Mouse (Mus musculus): ENCODE measurements around the gene A330070K13Rik. TPM values are rescaled to one million over a fixed set of nuclear protein-coding genes. Genes with fewer than 3 reads are reported as not detected.

Gene A330070K13Rik
- total RNA-seq, 1 experiment from 2014 or later, result not detected

GRCm38 (mm10) chr5:130335462-130335861 is 49.0 kb downstream of the A330070K13Rik start:
- no peak for ATAC-seq (replicated peaks in 1 of 2; ENCODE audit: insufficient read depth in 1 of 2, low FRiP score in 2 of 2, low TSS enrichment in 1 of 2, low read depth in 1 of 2, poor library complexity in 2 of 2, severe bottlenecking in 2 of 2)

- no peak for ATAC-seq (replicated peaks in 1 of 2; ENCODE audit: insufficient read depth in 1 of 2, low FRiP score in 2 of 2, low TSS enrichment in 1 of 2, low read depth in 1 of 2, poor library complexity in 2 of 2, severe bottlenecking in 2 of 2)
Measured at GRCm38 (mm10) chr5:130333971-130334370, 50.5 kb downstream of the A330070K13Rik start.

- ATAC-seq (replicated peaks in 1 of 2; ENCODE audit: insufficient read depth in 1 of 2, low FRiP score in 2 of 2, low TSS enrichment in 1 of 2, low read depth in 1 of 2, poor library complexity in 2 of 2, severe bottlenecking in 2 of 2), result no peak
Measured at GRCm38 (mm10) chr5:130333566-130333965, 50.9 kb downstream of the A330070K13Rik start.

- no peak for ATAC-seq (replicated peaks in 1 of 2; ENCODE audit: insufficient read depth in 1 of 2, low FRiP score in 2 of 2, low TSS enrichment in 1 of 2, low read depth in 1 of 2, poor library complexity in 2 of 2, severe bottlenecking in 2 of 2)
Measured at GRCm38 (mm10) chr5:130331206-130331605, 53.2 kb downstream of the A330070K13Rik start.

GRCm38 (mm10) chr5:130330801-130331200 is 53.6 kb downstream of the A330070K13Rik start:
- ATAC-seq (replicated peaks in 1 of 2; ENCODE audit: insufficient read depth in 1 of 2, low FRiP score in 2 of 2, low TSS enrichment in 1 of 2, low read depth in 1 of 2, poor library complexity in 2 of 2, severe bottlenecking in 2 of 2), result no peak

GRCm38 (mm10) chr5:130329889-130330288 is 54.5 kb downstream of the A330070K13Rik start:
- ATAC-seq (replicated peaks in 1 of 2; ENCODE audit: insufficient read depth in 1 of 2, low FRiP score in 2 of 2, low TSS enrichment in 1 of 2, low read depth in 1 of 2, poor library complexity in 2 of 2, severe bottlenecking in 2 of 2), result peak; percentile 70 to 91

Other genes with a start within 250 kb of the A330070K13Rik start
- gene Kctd7, start 239.8 kb downstream of the A330070K13Rik start, total RNA-seq (2017), result 3.3 and 6.4 TPM in 2 replicates
- 35.6 and 47.9 TPM in 2 replicates for gene Rabgef1, start 212.8 kb downstream of the A330070K13Rik start, total RNA-seq (2017)
- 40.9 and 43.5 TPM in 2 replicates for gene Tmem248, start 167.6 kb downstream of the A330070K13Rik start, total RNA-seq (2017)
- gene Sbds, start 129.1 kb downstream of the A330070K13Rik start, total RNA-seq (2017), result 86.6 and 133 TPM in 2 replicates
- gene Tyw1, start 129.0 kb downstream of the A330070K13Rik start, total RNA-seq (2017), result 40.5 and 53.1 TPM in 2 replicates
- gene Caln1, start 15.2 kb downstream of the A330070K13Rik start, total RNA-seq (2017), result not detected in 2 replicates

Data from hematopoietic stem cell, adult 5-6 weeks (primary cell).